Mouse (Mus musculus) spleen, postnatal 10 days (tissue): ENCODE results near the gene Selenon.

Source experiments
- DNase-seq, 2 experiments: peaks; one replicate each; pipeline ENCODE4 v3.0.0; 2021 to 2022; ENCODE audit warnings: low spot score in 2 of 2

Gene Selenon

DNA sequence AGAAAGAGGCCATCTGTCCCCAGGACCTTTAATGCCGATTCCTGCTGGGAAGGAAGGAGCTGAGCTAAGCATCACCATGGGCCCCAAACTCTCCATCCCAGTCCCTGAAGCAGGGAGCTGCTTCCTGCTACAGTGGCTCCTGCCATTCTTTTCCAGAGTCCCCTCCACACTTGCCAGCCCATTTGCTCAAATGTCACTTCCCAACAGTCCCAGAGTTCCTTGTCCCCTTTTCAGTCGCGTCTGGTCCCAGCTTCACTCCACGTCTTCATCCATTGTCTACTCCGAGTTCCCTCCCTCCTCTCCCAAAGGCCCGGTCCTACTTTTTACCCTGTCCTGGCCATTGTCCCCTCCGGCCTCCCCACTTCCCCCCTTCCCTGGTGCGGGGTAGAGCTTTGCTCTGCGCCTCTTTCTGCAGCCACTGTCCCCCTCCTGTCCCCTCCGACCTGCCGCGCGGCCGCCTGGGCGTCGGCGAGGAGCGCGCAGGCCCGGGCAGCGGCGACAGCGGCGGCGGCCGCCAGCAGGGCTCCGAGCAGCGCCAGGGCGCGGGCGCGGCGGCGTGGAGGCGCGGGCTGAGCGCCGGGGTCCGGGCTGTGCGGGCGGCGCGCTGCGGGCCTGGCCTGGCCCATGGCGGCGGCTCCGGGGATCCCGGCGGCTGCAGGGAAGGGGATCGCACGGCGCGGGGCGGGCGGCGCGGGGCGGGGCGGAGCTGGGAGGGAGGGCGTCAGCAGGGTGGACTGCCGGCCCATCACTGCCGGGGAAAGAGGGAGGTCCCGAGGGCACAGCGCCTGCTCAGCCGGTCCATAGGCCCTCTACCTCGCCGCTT, at the start of gene Selenon:
Selenon (minus strand) TSS at position 673 of the 823 bp plus-strand sequence.
- peak in 1 of 2 experiments; percentile 45 for DNase-seq

DNA sequence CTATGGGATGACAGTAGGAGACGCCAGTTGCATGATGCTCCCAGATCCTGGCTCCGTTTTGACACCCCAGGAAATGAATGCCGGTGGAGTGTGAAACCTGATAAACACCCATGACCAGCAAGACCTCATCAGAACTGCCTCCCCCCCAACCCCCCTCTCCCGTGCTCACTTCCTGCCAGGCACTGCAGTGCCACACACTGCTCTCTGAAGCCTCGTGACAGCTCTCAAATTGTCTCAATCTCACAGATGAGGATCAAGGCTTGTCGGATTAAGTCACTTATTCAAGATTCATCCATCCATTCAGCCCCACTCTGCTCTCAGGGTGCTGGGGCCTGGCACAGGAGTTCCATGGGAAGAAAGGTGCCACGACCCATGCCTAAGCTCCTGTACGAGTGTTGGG, 49.4 kb upstream of the Selenon start:
- peak in 1 of 2 experiments; percentile 39 for DNase-seq

DNA sequence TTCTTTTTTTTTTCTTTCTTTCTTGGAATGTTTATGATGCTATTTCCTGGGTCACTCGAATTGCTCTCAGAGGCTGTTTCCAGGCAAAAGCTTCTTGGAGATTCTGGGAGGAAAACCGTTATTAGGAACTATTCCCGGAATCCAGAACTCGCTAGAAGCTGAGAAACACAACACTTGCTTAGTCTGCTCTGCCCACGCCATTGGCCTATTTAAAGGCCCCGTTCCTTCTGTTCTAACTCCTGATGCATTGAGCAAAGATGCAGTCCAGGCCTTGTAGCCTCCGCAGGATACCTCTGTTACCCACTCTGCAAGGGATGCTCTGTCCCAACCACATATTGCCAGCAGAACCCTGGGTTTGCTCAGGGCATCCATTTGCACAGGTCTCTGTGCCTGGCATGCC, 48.8 kb upstream of the Selenon start:
- no peak for DNase-seq

DNA sequence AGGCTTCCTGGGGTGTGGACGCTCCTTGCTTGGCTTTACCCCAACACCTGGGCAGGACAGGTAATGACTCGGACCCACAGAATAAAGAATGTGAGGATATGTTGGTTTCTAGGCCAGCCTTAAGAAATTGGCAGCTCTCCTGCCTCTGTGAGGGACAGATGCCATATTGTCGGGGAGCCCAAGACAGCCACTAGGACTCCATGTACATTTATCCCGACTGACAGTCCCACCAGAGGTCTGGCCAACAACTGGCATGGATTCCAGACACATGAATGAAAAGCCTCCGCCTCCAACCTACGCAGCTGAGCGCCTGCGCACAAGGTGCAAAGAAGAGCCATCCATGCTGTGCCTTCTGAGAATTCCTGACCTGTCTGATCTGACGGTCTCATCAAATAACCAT, 48.1 kb upstream of the Selenon start:
- no peak for DNase-seq

DNA sequence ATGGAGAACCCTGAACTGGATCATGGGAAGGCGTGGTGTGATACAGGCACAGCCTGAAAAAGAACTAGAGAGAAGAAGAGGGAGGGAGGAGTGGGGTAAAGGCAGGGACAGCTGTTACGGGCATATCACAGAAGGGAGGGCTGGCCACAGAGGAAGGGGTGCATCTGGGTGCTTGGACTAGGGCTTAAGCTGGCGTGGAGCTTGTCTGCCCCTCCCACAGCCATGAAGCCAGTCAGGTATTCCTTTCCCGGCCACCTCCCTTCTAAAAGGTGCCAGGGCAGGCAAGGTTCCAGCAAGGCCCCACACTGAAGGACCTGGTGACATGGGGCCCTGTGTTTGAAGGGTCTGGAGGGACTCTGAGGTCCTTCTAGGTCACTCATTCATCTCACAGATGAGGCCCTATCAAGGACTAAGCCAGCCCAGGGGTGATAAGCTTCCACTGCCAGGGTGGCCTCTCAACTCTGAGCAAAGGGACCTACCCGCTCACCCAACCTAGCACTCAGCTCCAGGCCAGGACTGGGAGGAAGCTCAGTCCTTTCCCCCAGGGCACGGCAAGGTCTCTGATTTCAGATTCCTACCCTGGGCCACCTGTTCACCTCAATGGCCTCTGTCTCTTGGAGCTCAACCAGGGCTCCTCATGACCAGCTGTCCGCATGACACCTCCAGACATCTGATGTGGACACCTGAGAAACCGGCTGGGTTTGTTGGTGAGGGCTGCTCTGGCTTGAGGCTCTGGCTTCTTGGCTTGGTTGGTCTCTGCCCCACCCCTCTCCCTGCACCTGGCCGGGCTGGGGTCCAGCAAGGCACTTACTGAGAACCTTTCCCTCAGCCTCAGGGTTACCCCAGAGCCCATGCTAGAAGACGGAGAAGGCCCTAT, 45.1 kb upstream of the Selenon start:
- DNase-seq: no peak

DNA sequence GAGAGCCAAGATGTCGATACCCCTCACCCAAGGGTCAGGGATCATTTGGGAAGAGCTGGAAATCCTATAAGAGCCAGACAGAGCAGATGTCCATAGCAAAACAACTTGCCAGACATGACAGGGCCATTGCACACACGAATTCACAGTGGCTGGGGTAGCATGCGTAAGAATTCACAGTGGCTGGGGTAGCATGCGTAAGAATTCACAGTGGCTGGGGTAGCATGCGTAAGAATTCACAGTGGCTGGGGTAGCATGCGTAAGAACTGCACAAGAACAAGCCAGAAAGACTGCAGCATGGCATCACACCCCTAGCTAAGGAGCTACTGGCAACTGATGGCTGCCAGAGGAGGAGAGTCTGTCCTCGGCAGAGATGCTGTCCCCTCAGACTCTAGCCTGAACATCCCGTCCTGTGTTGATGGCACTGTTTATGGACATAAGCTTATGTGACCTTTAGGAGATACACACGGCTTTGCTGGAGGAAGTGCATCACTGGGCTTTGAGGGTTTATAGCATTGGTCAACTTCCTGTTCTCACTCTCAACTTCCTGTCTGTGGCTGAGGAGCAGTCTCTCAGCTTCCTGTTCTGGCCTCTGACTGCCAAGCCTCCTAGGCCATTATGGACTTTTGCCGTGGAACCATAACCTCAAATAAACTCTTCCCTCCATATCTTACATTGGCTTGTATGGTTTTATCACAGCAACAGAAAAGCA, 42.9 kb upstream of the Selenon start:
- no peak for DNase-seq

DNA sequence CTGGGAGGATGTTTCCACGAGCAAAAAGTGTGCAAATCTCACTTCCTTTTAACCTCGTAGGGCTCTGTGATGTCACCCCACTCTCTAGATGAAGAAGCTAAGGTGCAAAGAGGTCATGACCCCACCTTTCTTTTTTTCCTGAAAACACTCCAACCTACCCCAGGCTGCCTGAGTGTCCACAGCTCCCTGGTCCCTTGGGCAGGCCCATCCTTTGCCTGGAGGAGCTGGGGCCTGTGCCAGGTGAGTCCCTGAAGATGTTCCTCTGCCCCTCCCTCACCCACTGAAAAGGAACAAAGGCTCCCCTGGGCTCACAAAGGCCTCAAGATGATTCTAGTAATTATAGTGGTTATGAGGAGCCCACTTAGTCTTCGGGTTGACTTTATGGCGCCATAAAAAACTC, 40.5 kb upstream of the Selenon start:
- DNase-seq: no peak

DNA sequence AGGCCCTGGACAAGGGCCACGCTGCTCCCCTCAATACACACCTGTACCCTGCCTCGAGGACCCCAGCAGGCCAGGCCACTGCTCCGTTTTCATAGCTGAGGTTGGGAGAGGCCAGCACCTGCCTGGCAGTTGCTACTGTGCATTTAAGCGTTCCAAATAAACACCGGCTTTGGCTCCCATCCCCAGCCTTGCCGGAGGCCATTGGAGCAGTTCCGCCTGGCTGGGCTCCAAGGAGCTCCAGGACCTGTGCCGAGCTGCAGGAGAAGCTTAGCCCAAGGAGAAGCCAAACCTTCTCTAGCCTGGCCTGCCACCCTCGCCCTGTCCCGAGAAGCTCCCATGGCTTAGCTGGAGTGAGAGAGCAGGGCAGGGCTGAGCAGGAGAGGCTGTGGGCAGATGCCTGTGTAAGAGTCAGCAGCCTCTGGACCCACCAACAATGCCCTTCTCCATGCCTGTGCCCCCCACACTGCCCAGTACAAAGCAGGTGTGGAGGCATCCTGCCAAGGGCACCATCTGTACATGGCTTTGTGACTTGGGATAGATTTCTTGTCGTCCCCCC, 39.6 kb upstream of the Selenon start:
- DNase-seq: no peak

DNA sequence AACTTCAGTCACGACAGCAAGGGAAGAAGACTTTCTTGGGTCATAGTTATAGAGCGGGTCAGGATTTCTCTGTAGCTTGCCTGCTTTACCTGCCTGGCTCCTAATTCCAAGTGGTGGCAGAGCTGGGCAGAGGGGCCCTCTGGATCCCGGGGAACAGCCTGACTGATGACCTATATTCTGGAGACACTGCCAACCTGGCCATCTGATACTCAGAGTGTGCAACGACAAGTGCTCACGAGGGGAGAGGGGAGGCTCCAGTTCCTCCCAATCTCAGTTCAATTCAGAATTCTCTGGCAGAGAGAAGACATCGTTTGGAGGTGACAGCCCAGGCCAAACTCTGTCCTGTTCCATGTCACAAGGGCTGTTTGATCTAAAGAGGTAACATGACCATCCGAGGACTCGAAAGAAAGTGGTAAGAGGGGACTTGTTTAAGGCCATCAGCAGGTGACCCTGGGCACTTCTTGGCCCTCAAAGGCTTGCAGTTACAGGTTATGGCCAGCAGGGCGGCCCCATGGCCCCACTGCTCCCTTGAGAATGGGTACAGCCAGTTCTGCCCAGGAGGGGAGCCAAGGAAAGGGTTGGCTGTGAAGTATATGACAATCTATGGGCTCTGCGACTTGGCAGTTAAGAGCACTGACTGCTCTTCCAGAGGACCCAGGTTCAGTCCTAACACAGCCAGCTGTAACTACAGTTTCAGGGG, 38.4 kb upstream of the Selenon start:
- DNase-seq: peak in 1 of 2 experiments; percentile 36

DNA sequence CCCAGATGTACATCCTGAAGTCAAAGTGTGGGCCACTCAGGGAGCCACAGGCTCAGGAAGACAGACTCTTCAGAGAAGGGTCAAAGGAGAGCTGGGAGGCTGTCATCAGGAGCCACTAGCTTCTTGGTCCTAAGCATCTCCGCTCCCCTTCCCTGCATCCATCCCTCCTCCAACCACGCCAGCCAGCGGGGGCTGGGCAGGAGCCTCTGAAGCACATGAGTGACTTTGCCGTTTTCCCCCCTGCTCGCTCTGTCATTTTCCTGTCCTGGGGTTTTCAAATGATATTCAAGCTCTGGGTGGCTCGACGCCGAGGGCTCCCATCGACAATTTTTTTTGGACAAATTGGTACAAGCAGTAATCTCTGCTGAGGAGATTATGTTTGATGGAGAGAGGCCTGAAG, 37.8 kb upstream of the Selenon start:
- DNase-seq: no peak

DNA sequence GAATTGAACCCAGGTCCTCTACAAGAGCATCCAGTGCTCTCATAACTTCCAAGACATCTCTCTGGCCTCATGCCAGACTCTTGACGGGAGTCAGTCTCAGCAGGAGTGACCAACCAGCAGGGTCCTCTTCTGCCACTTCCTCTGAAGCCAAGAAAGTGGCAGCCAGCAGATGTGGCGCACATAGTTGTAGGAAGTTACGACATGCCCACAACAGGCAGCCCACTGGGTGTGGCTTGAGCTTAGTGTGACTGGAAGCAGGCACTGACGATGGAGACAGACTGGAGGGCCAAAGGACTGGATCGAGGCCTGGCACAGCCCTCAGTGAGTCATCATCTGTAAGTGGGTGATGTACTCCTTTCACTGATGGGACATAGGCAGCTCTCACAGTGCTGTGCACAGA, 37.0 kb upstream of the Selenon start:
- DNase-seq: peak in 1 of 2 experiments; percentile 31

DNA sequence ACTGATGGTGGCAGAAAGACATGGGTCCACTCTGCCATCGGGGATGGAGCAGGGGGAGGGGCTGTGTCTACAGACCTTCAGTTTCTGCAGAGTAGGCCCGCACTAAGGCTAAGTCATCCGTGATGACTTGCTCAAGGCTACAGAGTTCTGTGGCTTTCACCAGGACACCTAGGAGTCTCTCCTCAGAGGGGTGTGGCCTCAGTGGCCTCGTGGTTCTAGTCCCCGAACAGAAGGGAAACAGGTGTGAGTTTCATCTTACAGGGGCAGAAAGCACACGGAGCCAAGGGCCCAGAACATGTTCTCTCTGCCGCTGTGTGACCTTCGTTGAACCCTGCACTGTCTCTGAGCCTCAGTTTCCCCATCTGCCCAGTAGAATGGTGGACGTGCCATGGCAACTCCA, 36.3 kb upstream of the Selenon start:
- no peak for DNase-seq

DNA sequence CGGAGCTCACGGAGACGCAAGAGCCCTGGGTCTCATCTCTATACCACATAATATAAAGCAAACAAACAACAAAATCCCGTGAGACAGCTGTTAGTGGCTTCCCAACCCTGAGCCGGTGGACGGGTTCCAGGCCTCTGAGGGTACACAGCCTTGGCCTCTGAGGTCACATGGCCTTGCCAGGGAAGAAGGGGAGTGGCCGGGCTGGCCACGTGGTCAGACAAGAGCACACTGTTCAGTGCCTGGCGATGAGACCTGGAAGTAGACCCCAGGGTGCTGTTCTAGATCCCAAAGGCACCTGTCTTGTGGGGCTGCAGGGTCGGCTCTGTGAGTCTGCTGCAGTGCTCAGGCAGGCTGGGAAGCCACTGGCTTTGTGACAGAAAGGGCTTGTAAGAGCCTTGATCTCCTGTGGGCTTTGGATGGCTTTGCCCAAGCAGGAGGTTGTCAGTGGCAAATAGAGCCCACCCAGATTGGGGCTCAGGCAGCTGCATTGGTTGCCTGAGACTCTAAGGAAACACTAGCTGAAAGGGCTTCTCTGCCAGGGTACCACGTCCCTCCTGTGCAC, 35.8 kb upstream of the Selenon start:
- DNase-seq: no peak

DNA sequence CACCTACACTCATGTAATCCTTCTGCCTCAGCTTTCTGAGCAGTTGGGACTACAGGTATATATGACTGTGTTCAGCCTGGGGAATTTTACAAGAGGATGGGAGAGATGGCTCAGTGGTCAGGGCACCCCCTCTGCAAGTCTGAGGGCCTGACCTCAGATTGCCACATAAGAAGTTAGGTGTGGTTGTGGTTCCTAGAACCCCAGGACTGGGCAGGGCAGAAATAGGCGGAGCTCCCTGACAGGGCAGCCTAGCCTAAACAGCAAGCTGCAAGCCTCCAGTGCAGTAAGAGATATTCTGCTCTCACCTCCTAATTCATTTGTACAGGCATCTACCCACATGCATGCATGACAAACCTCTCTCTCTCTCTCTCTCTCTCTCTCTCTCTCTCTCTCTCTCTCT, 34.7 kb upstream of the Selenon start:
- no peak for DNase-seq

DNA sequence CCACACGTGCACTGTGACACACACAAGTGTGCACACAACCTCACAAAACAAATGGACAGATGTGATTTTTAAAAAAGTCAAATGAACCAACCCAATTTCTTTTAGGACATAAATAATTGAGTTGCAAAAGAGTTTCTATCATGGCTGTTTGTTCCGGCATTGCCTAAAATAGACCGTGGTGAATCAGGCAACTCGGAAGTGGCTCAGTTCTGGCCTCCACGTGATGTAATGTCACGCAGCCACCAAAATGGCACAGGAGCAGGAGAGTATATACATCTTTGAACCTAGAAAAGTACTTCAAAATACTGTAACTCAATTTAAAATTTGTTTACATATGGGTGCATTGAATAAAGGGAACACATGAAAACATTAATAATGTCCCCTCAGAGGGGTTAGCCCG, 34.2 kb upstream of the Selenon start:
- no peak for DNase-seq

DNA sequence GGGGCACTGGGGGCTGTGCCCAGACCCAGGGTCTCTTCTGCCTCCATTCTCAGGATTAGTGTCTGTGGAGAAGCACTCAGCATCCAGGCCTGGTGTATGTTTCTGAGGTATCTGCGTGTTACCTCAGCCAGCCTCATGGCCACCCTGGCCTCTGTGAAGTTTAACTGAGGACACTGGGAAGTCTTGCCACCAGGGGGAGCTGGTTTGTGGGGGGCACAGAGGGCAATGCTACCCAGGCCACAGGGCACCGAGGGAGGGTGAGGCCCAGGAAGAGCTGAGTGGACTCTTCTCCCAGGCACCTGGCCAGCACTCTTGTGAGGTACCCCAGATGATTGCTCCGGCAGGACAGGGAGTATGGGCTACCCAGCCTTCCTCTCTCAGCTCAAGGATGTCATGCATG, 31.5 kb upstream of the Selenon start:
- peak in 1 of 2 experiments; percentile 71 for DNase-seq

DNA sequence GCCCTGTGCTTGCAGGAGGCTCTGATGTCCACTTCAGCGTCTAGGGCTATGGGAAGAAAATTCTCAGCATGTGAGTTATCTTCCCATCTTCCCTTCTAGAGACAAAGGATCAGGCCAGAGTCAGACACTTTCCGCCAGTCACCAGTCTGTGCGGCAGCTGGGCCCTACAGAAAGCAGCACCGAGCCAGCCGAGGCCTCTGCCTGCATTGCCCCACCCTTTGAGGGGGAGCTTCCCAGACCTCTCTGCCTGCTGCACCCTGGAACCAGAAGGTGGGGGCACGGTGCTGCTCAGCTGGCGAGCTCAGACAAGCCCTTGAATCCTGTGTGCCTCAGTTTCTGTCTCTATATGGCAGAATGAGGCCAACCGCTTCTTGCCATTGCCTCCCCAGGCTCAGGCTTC, 29.4 kb upstream of the Selenon start:
- no peak for DNase-seq

DNA sequence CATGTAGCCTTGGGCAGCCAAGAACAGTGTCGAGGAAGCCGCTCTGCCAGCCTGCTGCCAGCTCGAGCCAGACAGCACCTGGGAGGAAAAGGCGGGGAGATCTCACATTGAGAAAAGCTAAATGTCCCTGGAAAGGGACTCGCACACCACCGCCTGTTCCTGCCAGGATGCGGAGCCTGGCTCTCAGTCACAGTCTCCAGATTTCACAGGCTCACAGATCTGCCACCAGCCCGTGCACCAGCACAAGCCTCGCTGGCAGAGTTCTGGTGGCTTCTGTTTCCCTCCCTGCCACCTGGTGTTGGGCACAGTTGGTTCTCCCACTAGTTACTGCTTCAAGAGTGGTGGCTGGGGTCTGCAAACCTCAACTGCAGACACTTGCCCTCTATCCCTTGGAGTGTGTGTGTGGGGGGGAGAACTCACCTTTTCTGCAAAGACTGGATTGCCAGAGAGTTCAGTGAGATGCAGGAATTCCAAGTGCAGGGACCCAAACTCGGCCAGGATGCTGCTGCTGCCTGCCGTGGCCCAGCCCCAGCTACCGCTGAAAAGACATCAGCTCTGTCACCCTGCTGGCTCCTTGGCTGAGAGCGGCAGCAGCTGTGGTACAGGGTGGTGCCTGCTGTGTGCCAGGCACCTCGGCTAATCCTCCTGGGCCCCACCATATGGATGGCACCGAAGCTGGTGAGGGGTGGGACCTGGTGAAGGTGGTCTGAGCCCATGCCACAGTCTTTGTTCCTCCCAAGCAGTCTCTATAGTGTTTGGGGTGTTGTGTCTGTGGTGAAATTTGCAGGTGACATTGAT, 28.6 kb upstream of the Selenon start:
- no peak for DNase-seq

DNA sequence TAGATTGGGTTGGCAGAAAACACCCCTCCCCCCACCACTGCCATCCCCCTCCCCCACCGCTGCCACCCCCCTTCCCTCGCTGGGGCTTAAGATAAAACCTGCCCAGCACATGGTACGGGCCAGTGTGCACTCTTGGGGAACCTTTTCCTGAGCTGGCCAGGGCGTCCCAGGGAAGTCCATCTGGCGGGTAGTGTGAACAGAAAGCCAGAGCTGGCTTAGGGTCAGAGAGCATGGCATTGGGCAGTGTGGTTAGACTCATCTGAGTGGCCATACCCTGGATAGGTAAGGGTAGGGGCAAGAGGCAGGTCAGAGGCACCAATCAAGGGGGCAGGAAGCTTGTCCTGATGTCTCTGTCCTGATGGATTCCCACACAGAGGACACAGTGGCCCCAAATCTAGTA, 27.7 kb upstream of the Selenon start:
- no peak for DNase-seq

DNA sequence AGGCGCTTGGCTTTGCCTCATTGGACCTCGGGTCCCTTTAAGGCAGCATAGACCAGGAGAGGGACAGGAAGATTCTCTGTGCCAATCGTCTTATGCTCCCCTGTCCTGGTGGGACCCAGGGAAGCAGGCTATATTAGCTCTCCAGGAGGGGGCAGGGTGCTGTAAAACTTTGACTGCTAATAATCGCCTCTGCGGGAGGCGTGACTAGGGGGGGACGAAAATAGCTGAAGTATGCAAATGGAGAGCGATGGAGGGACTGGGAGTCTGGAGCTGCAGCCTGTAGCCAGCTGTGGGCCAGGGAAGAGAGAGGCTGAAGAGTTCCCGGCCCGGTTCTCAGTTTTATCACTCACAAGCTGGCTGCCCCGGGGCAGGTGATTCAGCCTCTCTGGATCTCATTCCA, 27.2 kb upstream of the Selenon start:
- peak in 1 of 2 experiments; percentile 38 for DNase-seq
